Mouse (Mus musculus): Measurements from ENCODE around the gene Fpgs. TPM values are rescaled to one million over a fixed set of nuclear protein-coding genes. Genes with fewer than 3 reads are reported as not detected.

Gene Fpgs
- polyA plus RNA-seq, 1 experiment: 20.7 TPM

DNA sequence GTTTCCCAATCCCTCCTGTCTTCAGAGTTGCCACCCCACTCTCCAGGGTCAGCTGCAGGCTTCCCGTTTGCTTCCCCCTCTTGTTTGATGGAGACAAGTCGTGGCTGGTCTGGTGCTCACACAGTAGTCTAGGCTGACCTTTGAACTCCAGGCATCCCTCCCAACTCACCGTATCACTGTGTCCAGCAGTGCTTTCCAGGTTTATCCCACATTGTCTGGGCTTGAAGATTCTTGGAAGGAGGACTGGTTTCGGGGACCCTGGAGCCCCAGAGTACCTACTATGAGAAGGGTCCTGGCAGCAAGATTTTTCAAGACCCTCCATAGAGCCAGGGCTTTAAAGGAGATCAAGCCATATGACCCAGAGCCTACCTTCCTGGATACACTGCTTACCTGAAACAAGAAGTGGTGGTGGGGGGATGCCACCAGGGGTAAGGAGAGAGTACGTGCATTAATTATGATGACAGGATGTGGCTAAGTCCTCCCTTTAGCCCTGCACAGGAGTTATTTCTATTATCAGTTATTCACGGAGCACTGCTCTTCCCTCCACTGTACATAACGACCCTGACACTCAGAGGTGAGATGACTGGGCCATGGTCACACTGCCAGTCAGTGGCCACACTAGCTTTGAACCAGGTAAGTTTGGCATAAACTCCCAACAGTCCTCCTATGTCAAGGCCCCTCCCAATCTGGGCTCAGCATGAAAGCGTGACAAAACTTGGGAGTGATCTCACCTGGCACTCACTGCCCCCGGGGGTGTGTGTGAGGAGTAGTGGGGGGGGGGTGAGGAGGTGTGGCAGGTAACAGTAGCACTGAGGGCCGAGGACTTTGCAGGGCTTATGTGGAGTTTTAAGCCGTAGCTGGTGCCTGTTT is 10.4 kb upstream of the Fpgs start:
- Histone ChIP-seq H3K27me3 (ENCODE audit: control insufficient read depth, insufficient read depth, insufficient read length) (no peaks in the 10 kb centered on the region), H3K4me3 (peak overlapping the region; percentile 65), H3ac (ENCODE audit: control insufficient read depth, insufficient read length) (no peak overlapping the region), H3K4me2 (ENCODE audit: low read depth) (peak overlapping the region; percentile 65), H3K36me3 (ENCODE audit: control insufficient read depth, insufficient read depth) (peaks cover 14% of the 10 kb centered on the region), H3K79me2 (ENCODE audit: control insufficient read depth, insufficient read depth) (peaks cover 29% of the 10 kb centered on the region)
- no peak for TF ChIP-seq REST (IDR thresholded peaks at IDR 0.05; ENCODE audit: insufficient read depth, insufficient read length)
- no peak for TF ChIP-seq POLR2AphosphoS2 (IDR thresholded peaks at IDR 0.05; ENCODE audit: insufficient read length, low read depth)
- TF ChIP-seq POLR2A (IDR thresholded peaks at IDR 0.05; ENCODE audit: insufficient read length, low read depth): no peak
- TF ChIP-seq SRF (IDR thresholded peaks at IDR 0.05; ENCODE audit: control insufficient read depth, insufficient read length, low read depth): no peak
- no peak for TF ChIP-seq MYOD1 (IDR thresholded peaks at IDR 0.05; ENCODE audit: control insufficient read depth in 1 of 3, insufficient read length in 2 of 3, low read depth in 2 of 3)
- TF ChIP-seq USF1 (IDR thresholded peaks at IDR 0.05; ENCODE audit: low read depth): no peak
- TF ChIP-seq TCF3 (IDR thresholded peaks at IDR 0.05; ENCODE audit: insufficient read length, low read depth): no peak
- no peak for TF ChIP-seq TCF12 (IDR thresholded peaks at IDR 0.05; ENCODE audit: insufficient read depth, poor library complexity, severe bottlenecking)
- no peak for TF ChIP-seq E2F4 (IDR thresholded peaks at IDR 0.05; ENCODE audit: insufficient read depth)
- TF ChIP-seq CEBPB (IDR thresholded peaks at IDR 0.05; ENCODE audit: insufficient read depth, poor library complexity, severe bottlenecking): no peak
- TF ChIP-seq MAX (IDR thresholded peaks at IDR 0.05; ENCODE audit: low read depth): no peak
- TF ChIP-seq MYOG (IDR thresholded peaks at IDR 0.05; ENCODE audit: control insufficient read depth in 1 of 3, insufficient read depth in 1 of 3, insufficient read length in 2 of 3, low read depth in 2 of 3): no peak

GRCm38 (mm10) chr2:32712934-32713817 is 9.2 kb upstream of the Fpgs start, which contains the start of gene Cdk9:
TSS of gene Cdk9 (minus strand) at chr2:32713076.
- TF ChIP-seq TCF12 (IDR thresholded peaks at IDR 0.05; ENCODE audit: insufficient read depth, poor library complexity, severe bottlenecking) (no peak), REST (IDR thresholded peaks at IDR 0.05; ENCODE audit: insufficient read depth, insufficient read length) (no peak), MYOG (IDR thresholded peaks at IDR 0.05; ENCODE audit: control insufficient read depth in 1 of 3, insufficient read depth in 1 of 3, insufficient read length in 2 of 3, low read depth in 2 of 3) (peak in 2 of 3 experiments; percentile 61 to 69), TCF3 (IDR thresholded peaks at IDR 0.05; ENCODE audit: insufficient read length, low read depth) (peak; percentile 9), MYOD1 (IDR thresholded peaks at IDR 0.05; ENCODE audit: control insufficient read depth in 1 of 3, insufficient read length in 2 of 3, low read depth in 2 of 3) (peak in 2 of 3 experiments; percentile 49 to 83), SRF (IDR thresholded peaks at IDR 0.05; ENCODE audit: control insufficient read depth, insufficient read length, low read depth) (peak; percentile 48), POLR2A (IDR thresholded peaks at IDR 0.05; ENCODE audit: insufficient read length, low read depth) (peak; percentile 71), POLR2AphosphoS2 (IDR thresholded peaks at IDR 0.05; ENCODE audit: insufficient read length, low read depth) (no peak)
- peak within 1 kb of the TSS; percentile 99 for H3K4me2 ChIP-seq (ENCODE audit: low read depth)
- H3K4me3 ChIP-seq: peak within 1 kb of the TSS; percentile 65
- H3K79me2 ChIP-seq (ENCODE audit: control insufficient read depth, insufficient read depth): peaks cover 41% of the 10 kb centered on the region
- peaks cover 25% of the 10 kb centered on the region for H3K36me3 ChIP-seq (ENCODE audit: control insufficient read depth, insufficient read depth)
- H3ac ChIP-seq (ENCODE audit: control insufficient read depth, insufficient read length): peak within 1 kb of the TSS; percentile 87
- no peaks in the 10 kb centered on the region for H3K27me3 ChIP-seq (ENCODE audit: control insufficient read depth, insufficient read depth, insufficient read length)

GRCm38 (mm10) chr2:32712586-32712933 is 8.6 kb upstream of the Fpgs start:
- no peak for TF ChIP-seq POLR2A (IDR thresholded peaks at IDR 0.05; ENCODE audit: insufficient read length, low read depth)
- no peak for TF ChIP-seq CEBPB (IDR thresholded peaks at IDR 0.05; ENCODE audit: insufficient read depth, poor library complexity, severe bottlenecking)
- TF ChIP-seq TCF12 (IDR thresholded peaks at IDR 0.05; ENCODE audit: insufficient read depth, poor library complexity, severe bottlenecking): no peak
- no peak for TF ChIP-seq POLR2AphosphoS2 (IDR thresholded peaks at IDR 0.05; ENCODE audit: insufficient read length, low read depth)
- TF ChIP-seq REST (IDR thresholded peaks at IDR 0.05; ENCODE audit: insufficient read depth, insufficient read length): no peak
- no peak for TF ChIP-seq MYOD1 (IDR thresholded peaks at IDR 0.05; ENCODE audit: control insufficient read depth in 1 of 3, insufficient read length in 2 of 3, low read depth in 2 of 3)
- no peak for TF ChIP-seq E2F4 (IDR thresholded peaks at IDR 0.05; ENCODE audit: insufficient read depth)
- no peak for TF ChIP-seq TCF3 (IDR thresholded peaks at IDR 0.05; ENCODE audit: insufficient read length, low read depth)
- no peak for TF ChIP-seq MAX (IDR thresholded peaks at IDR 0.05; ENCODE audit: low read depth)
- Histone ChIP-seq H3K4me3 (peak overlapping the region; percentile 65), H3K79me2 (ENCODE audit: control insufficient read depth, insufficient read depth) (peaks cover 47% of the 10 kb centered on the region), H3K36me3 (ENCODE audit: control insufficient read depth, insufficient read depth) (peaks cover 31% of the 10 kb centered on the region), H3K4me2 (ENCODE audit: low read depth) (no peak overlapping the region), H3ac (ENCODE audit: control insufficient read depth, insufficient read length) (peak overlapping the region; percentile 87), H3K27me3 (ENCODE audit: control insufficient read depth, insufficient read depth, insufficient read length) (no peaks in the 10 kb centered on the region)

DNA sequence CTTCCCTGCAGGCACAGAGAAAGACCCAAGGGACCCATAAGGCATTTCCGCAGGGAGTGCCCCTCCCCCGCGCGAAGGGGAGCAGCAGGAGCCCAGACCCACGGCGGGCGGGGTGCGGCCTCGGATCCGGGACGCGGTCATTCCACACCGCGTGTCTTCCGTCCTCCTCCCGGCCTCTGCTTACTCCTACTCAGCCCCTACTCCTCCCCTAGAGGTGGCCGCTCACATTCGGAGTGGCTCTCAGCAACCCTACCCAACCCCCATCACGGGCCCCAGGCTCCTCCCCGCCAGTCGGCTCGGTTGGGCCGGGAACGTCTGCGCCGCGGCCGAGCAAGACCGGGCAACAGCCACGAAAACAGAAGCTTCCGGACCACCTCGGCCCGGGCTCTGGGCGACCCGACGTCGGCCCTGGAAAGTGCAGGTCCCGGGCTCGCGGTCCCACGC is 8.2 kb upstream of the Fpgs start:
- H3ac ChIP-seq (ENCODE audit: control insufficient read depth, insufficient read length): peak overlapping the region; percentile 87
- TF ChIP-seq POLR2A (IDR thresholded peaks at IDR 0.05; ENCODE audit: insufficient read length, low read depth) (peak; percentile 40), MYOD1 (IDR thresholded peaks at IDR 0.05; ENCODE audit: control insufficient read depth in 1 of 3, insufficient read length in 2 of 3, low read depth in 2 of 3) (no peak), CEBPB (IDR thresholded peaks at IDR 0.05; ENCODE audit: insufficient read depth, poor library complexity, severe bottlenecking) (no peak), REST (IDR thresholded peaks at IDR 0.05; ENCODE audit: insufficient read depth, insufficient read length) (no peak), TCF12 (IDR thresholded peaks at IDR 0.05; ENCODE audit: insufficient read depth, poor library complexity, severe bottlenecking) (no peak), USF1 (IDR thresholded peaks at IDR 0.05; ENCODE audit: low read depth) (no peak), E2F4 (IDR thresholded peaks at IDR 0.05; ENCODE audit: insufficient read depth) (no peak), POLR2AphosphoS2 (IDR thresholded peaks at IDR 0.05; ENCODE audit: insufficient read length, low read depth) (no peak), SRF (IDR thresholded peaks at IDR 0.05; ENCODE audit: control insufficient read depth, insufficient read length, low read depth) (no peak)
- peaks cover 47% of the 10 kb centered on the region for H3K79me2 ChIP-seq (ENCODE audit: control insufficient read depth, insufficient read depth)
- H3K4me2 ChIP-seq (ENCODE audit: low read depth): peak overlapping the region; percentile 99
- peak overlapping the region; percentile 65 for H3K4me3 ChIP-seq
- H3K27me3 ChIP-seq (ENCODE audit: control insufficient read depth, insufficient read depth, insufficient read length): no peaks in the 10 kb centered on the region
- peaks cover 34% of the 10 kb centered on the region for H3K36me3 ChIP-seq (ENCODE audit: control insufficient read depth, insufficient read depth)
